Mouse (Mus musculus) heart, embryonic 14.5 days (tissue): ENCODE measurements around the gene Dnmt3l. TPM values are rescaled to one million over a fixed set of nuclear protein-coding genes. Genes with fewer than 3 reads are reported as not detected.

Experiments used
- ATAC-seq: fragments of 200-750 bp; cut with Nextera tagmentation; 2 replicates; pipeline ENCODE4 v1.8.0; 2017; ENCODE audit warnings: low read depth, moderate TSS enrichment; ENCODE audit not compliant: insufficient number of reproducible peaks, insufficient read depth, low FRiP score
- H3K27ac ChIP-seq, 2 experiments: fragments of 200-500 bp in 1 of 2; fragments of 300-500 bp in 1 of 2; sonication (generic) in 1 of 2; replicated peaks in 1 of 2; 2 replicates each; pipeline ENCODE4 v1.5.1; 2012 to 2014; ENCODE audit warnings: low read depth in 2 of 2, low read length in 2 of 2, control low read depth in 1 of 2, mild to moderate bottlenecking in 1 of 2, mixed read lengths in 1 of 2; ENCODE audit not compliant: control insufficient read depth in 1 of 2, insufficient read depth in 1 of 2
- H3K27me3 ChIP-seq: fragments of 300-500 bp; sonication (generic); 2 replicates; pipeline ENCODE4 v1.6.1; 2014; ENCODE audit warnings: mild to moderate bottlenecking, low read length, control low read depth; ENCODE audit not compliant: control insufficient read depth, insufficient read depth
- H3K36me3 ChIP-seq: fragments of 300-500 bp; sonication (generic); 2 replicates; pipeline ENCODE4 v1.6.1; 2014; ENCODE audit warnings: mild to moderate bottlenecking, control low read depth, low read length, mixed read lengths; ENCODE audit not compliant: control insufficient read depth, insufficient read depth
- H3K4me1 ChIP-seq, 2 experiments: fragments of 200-500 bp in 1 of 2; fragments of 300-500 bp in 1 of 2; sonication (generic) in 1 of 2; 2 replicates each; pipeline ENCODE4 v1.6.1; 2012 to 2014; ENCODE audit warnings: low read length in 2 of 2, control low read depth in 1 of 2, mixed read lengths in 1 of 2; ENCODE audit not compliant: control insufficient read depth in 2 of 2, insufficient read depth in 2 of 2
- H3K4me2 ChIP-seq: fragments of 300-500 bp; sonication (generic); 2 replicates; pipeline ENCODE4 v1.6.1; 2014; ENCODE audit warnings: mild to moderate bottlenecking, low read length
- H3K4me3 ChIP-seq, 2 experiments: fragments of 200-500 bp in 1 of 2; fragments of 300-500 bp in 1 of 2; sonication (generic) in 1 of 2; 2 replicates each; pipeline ENCODE4 v1.5.1; 2012 to 2014; ENCODE audit warnings: low read length in 2 of 2, mild to moderate bottlenecking in 2 of 2, control low read depth in 1 of 2, low read depth in 1 of 2, moderate library complexity in 1 of 2; ENCODE audit not compliant: control insufficient read depth in 1 of 2, insufficient read depth in 1 of 2
- H3K9ac ChIP-seq: fragments of 300-500 bp; sonication (generic); 2 replicates; pipeline ENCODE4 v1.6.1; 2014; ENCODE audit warnings: mild to moderate bottlenecking, low read length
- H3K9me3 ChIP-seq: fragments of 300-500 bp; sonication (generic); 2 replicates; pipeline ENCODE4 v1.6.1; 2016; ENCODE audit warnings: low read length, control low read depth; ENCODE audit not compliant: control insufficient read depth
- whole genome bisulfite sequencing: fragments of 180-500 bp; shearing (Covaris S2); extraction: QIAGEN DNeasy Blood & Tissue Kit; methylation state at CpG from one replicate; pipeline ENCODE4 v1.1.7; 2014; 5-methylcytosine and 5-hydroxymethylcytosine counted together
- polyA plus RNA-seq: library from polyadenylated mRNA; unstranded; fragments of >200 nt; fragmentation: Nextera tagmentation; extraction: Ambion mirVana; gene quantifications from 2 replicates; pipeline ENCODE4 v1.2.1, GENCODE M21; 2014

Dnmt3l gene
- polyA plus RNA-seq, 1 experiment from 2014 or later = not detected

- 86% methylated on average over 6 of the region's 6 CpGs for WGBS
- Histone ChIP-seq H3K36me3 (no peaks in the 10 kb centered on the region), H3K27ac (no peak overlapping the region), H3K9me3 (no peaks in the 10 kb centered on the region), H3K4me1 (no peaks in the 10 kb centered on the region; a peak in 1 of 4 replicates), H3K27me3 (no peaks in the 10 kb centered on the region), H3K4me3 (no peak overlapping the region), H3K4me2 (no peak overlapping the region), H3K9ac (no peak overlapping the region)
- ATAC-seq = no peak
Measured at GRCm38 (mm10) chr10:78085711-78086110, 44.0 kb downstream of the Dnmt3l start.

- H3K4me1 ChIP-seq = no peaks in the 10 kb centered on the region; a peak in 1 of 4 replicates
- no peak overlapping the region for H3K27ac ChIP-seq
- no peaks in the 10 kb centered on the region for H3K27me3 ChIP-seq
- WGBS = 66% methylated on average over 10 of the region's 10 CpGs
- H3K9me3 ChIP-seq = no peaks in the 10 kb centered on the region
- no peak overlapping the region for H3K4me3 ChIP-seq
- no peak overlapping the region for H3K4me2 ChIP-seq
- no peak overlapping the region for H3K9ac ChIP-seq
- no peak for ATAC-seq
- H3K36me3 ChIP-seq = no peaks in the 10 kb centered on the region
Measured at GRCm38 (mm10) chr10:78086444-78087061, 44.8 kb downstream of the Dnmt3l start.

- 73% methylated on average over 6 of the region's 6 CpGs for WGBS
- H3K27me3 ChIP-seq = no peaks in the 10 kb centered on the region
- no peak overlapping the region for H3K9ac ChIP-seq
- no peak overlapping the region for H3K27ac ChIP-seq
- H3K9me3 ChIP-seq = no peaks in the 10 kb centered on the region
- no peaks in the 10 kb centered on the region; a peak in 1 of 4 replicates for H3K4me1 ChIP-seq
- no peak overlapping the region for H3K4me2 ChIP-seq
- H3K36me3 ChIP-seq = no peaks in the 10 kb centered on the region
- ATAC-seq = no peak
- H3K4me3 ChIP-seq = no peak overlapping the region
Measured at GRCm38 (mm10) chr10:78087101-78087511, 45.4 kb downstream of the Dnmt3l start.

- no peak overlapping the region for H3K27ac ChIP-seq
- no peak; the same call in 1 of the 2 replicates for ATAC-seq
- no peak overlapping the region for H3K4me2 ChIP-seq
- H3K9me3 ChIP-seq = no peaks in the 10 kb centered on the region
- no peaks in the 10 kb centered on the region for H3K27me3 ChIP-seq
- no peak overlapping the region for H3K4me3 ChIP-seq
- WGBS = 18% methylated on average over 6 of the region's 6 CpGs
- H3K4me1 ChIP-seq = no peaks in the 10 kb centered on the region; a peak in 1 of 4 replicates
- H3K9ac ChIP-seq = no peak overlapping the region
- H3K36me3 ChIP-seq = no peaks in the 10 kb centered on the region
Measured at GRCm38 (mm10) chr10:78090246-78090645, 48.5 kb downstream of the Dnmt3l start.

GRCm38 (mm10) chr10:78090706-78091491 lies 49.2 kb downstream of the Dnmt3l start:
- ATAC-seq = no peak
- Histone ChIP-seq H3K27ac (no peak overlapping the region), H3K4me1 (no peaks in the 10 kb centered on the region; a peak in 1 of 4 replicates), H3K9ac (no peak overlapping the region), H3K9me3 (no peaks in the 10 kb centered on the region), H3K27me3 (no peaks in the 10 kb centered on the region), H3K4me2 (no peak overlapping the region), H3K36me3 (no peaks in the 10 kb centered on the region), H3K4me3 (no peak overlapping the region)
- 73% methylated on average over 4 of the region's 4 CpGs for WGBS

- H3K9me3 ChIP-seq = no peaks in the 10 kb centered on the region
- H3K9ac ChIP-seq = no peak overlapping the region
- WGBS = 77% methylated on average over 23 of the region's 23 CpGs
- no peak overlapping the region for H3K4me2 ChIP-seq
- H3K4me1 ChIP-seq = no peaks in the 10 kb centered on the region; a peak in 1 of 4 replicates
- no peak overlapping the region for H3K27ac ChIP-seq
- H3K4me3 ChIP-seq = no peak overlapping the region
- no peaks in the 10 kb centered on the region for H3K36me3 ChIP-seq
- no peaks in the 10 kb centered on the region for H3K27me3 ChIP-seq
- ATAC-seq = no peak
Measured at GRCm38 (mm10) chr10:78091865-78092724, 50.3 kb downstream of the Dnmt3l start.

- Histone ChIP-seq H3K9me3 (no peaks in the 10 kb centered on the region), H3K36me3 (no peaks in the 10 kb centered on the region), H3K4me3 (no peak overlapping the region), H3K4me2 (no peak overlapping the region), H3K27me3 (no peaks in the 10 kb centered on the region), H3K9ac (no peak overlapping the region), H3K4me1 (no peaks in the 10 kb centered on the region; a peak in 1 of 4 replicates), H3K27ac (no peak overlapping the region)
- ATAC-seq = no peak
- 91% methylated on average over 13 of the region's 13 CpGs for WGBS
Measured at GRCm38 (mm10) chr10:78092725-78093029, 50.9 kb downstream of the Dnmt3l start.
